Mouse (Mus musculus): Measurements from ENCODE around the gene Mettl23.

Gene Mettl23

DNA sequence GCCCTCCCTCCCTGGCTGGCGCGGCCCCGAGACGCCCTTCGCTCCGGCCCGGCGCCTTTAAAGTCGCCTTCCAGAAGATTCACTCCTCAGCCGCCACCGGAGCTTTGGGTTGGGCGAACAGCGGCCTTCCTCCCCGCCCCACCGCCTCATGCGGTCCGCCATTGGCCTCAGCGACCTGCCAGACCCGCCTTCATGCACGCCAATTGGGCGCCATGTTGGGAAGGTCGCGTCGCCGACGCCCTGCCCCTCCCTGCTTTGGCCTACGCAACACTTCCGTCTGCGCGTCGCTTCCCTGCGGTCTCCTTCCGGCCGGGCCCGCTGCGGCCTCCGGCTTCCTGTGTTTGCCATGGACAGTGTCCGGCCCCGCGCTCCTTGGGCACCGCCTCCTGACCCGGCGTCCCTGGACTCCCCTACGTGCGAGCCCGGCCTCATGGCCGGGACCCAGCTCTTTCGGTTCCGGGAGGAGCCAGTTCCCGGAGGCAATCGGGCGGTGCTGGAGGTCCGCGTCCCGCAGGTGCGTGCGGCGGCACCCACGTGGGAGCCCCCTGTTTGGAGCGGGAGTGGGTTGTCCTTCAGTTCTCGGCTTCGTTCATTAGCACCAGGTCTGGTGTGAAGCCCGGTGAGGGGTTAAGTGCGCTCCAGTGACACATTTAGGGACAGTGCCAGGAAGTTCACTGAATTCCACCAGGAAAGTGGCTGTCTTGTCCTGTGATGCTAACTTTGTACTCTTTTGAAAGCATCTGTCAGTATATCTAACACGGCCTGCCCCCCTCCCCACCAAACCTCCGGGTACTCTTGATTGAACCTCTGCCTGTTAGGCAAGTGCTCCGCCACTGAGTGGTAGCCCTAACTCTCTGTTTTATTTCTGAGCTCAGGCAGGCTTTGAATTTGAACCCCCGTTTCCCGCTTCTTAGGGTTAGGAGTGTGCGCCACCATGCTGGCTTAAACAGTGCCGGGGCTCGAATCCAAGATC is at the start of gene Mettl23, which contains the start of gene Jmjd6:
Mettl23 (plus strand) TSS at position 18 of the 973 bp plus-strand sequence.
Jmjd6 (minus strand) TSS at position 189 of the 973 bp plus-strand sequence.
- peak; percentile 98 for DNase-seq

DNA sequence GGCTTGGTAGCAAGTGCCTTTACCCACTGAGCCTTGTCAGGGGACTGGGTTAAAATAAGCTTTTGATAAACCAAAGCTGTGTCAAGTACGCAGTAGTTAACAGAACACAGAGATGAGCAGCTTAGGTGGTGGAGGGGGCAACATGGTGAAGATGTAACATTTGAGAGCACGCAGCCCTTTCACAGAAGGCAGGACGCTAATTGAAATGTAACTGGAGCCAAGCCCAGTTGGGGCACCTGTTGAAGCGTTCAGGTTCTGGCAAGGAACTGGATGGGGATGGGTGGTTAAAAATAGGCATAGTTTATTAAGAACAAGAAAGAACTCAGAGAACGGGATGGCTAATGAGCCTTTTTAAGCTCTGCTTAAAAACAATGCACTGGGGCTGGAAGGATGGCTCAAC is 43.7 kb upstream of the Mettl23 start:
- no peak for DNase-seq

DNA sequence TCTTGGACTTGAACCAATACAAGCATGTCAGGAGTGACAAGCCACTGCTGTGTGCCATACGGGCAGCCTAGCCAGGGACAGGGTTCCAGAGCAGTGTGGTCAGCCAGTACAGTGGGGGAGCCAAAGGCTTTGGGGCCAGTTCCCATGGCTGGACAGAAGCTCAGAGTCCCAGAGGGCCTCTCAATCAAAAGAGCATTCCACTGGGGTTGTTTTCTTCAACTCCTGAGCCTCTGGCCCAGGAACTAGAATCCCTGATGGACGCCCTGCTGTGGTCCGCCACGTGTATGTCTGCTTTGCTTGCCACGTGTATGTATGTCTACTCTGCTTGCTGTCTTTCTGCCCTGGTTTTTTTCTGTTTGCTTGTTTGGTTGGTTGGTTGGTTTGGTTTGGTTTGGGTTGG is 42.0 kb upstream of the Mettl23 start:
- no peak for DNase-seq

DNA sequence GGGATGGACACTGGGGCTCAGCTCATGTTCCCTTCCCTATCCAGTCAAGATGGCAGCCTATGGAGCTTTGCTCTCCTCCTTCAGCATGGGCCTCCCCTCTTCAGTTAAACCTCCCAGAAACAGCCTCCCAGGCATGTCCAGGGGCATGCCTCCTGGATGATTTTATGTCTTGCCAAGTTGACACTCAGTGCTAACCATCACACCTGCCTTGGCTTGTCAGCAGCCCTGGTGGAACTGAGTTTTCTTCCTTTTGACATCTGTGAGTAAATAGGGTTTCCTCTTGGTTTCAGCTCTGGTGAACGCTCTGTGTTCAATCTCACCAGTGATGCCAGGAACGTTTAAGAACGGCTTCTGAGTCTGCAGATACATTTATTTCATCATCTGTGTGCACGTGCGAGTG is 40.4 kb upstream of the Mettl23 start:
- no peak for DNase-seq

DNA sequence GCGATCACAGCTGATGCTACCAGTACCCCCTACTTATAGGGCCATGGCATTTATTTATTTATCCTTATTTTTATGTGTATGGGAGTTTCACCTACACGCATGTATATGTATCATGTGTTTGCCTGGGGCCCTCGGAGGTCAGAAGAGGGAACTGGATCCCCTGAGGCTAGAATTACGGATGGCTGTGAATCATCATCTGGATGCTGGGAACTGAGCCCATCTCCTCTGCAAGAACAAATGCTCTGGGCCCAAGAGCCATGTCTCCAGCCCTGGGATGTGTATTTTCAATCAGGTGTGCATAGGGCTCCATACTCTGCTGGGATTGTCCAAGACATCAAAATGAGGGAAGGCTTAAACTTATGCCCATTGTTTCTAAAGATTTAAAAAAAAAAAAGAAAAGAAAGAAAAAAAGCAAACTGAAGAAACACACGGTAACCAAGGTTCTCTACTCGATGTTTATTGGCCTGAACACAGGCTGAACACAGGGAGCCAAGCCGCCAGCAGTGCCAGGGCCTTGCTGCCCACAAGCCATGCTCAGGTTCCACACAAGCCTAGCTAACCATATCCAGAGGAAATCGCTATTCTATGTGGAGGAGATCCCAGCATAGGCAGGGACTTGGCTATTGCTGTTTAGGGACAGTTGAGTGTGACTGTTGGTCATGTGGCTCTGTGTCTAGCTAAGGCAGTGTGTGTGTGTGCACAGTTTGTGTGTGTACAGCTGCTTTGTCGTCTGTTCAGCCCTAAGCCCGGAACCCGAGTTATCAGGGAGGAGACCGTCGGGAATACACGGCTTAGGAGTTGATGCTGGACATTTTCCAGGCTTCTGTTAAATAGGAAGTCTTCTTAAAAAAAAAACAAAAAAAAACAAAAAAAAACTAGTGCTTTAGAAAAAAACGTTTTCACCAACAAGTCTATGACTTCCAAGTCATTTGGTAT is 36.7 kb upstream of the Mettl23 start:
- no peak for DNase-seq

DNA sequence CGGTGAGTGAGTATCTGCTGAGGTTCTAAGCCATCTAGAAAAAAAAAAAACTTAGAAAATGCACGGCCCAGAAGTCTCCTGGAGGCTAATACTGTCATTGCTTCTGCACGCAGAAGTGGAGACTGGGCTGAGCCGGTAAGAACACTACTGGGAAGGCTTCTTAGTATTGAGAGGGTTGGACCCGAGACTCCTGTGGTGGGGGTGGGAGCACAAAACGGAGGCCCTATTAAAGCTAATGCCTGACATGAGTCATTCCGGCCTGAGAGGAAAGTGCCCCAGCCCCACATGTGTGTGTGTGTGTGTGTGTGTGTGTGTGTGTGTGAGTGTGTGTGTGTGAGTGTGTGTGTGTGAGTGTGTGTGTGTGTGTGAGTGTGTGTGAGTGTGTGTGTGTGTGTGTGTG is 36.0 kb upstream of the Mettl23 start:
- no peak for DNase-seq

DNA sequence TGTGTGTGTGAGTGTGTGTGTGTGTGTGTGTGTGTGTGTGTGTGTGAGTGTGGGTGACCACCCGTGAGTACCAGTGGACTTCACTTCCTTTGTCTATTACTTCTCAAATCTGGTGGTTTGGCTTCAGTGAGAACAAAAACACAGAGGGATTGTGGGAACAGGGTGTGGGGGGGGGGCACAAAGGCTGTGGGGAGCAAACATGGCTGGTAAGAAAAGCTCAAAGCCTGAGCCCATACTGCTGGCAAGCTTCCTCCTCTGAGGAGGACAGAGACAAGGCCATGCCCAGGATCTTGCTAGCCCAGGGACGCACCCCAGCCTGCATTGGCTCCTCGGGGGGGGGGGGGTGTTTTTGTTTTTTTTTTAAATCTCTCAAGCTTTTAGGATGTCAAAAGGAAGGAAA is 35.6 kb upstream of the Mettl23 start:
- DNase-seq = no peak

DNA sequence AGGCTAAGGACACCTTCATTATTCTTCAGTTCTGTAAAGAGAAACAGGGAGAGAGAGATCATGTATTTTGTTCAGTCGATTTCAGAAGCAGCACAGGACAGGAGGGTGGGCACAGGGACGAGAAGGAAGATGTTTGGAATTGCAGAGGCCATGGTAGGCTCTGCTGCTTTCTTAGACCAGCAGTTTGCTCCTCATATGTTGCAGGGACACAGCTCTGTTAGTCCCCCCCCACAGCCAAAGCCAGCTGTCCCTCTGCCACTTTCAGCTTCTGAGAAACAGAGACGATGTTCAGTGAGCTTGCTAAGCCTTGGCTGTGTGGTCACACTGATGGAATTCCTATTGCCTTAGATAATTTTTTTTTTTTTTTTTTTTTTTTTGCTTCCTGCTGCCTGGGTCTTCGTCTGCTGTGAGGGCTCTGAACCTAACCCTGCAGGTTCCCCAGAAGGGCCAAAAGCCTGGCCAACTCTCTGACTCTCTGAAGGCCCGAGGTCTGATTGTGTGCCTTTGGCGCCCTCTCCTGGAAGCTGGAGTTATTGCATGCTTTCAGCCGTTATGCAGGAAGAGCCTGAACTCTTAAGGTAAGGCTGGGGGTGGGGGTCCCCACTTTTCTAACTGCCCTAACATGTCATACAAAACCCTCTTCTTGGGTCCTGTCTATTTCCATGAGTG is 35.0 kb upstream of the Mettl23 start:
- peak; percentile 92 for DNase-seq

DNA sequence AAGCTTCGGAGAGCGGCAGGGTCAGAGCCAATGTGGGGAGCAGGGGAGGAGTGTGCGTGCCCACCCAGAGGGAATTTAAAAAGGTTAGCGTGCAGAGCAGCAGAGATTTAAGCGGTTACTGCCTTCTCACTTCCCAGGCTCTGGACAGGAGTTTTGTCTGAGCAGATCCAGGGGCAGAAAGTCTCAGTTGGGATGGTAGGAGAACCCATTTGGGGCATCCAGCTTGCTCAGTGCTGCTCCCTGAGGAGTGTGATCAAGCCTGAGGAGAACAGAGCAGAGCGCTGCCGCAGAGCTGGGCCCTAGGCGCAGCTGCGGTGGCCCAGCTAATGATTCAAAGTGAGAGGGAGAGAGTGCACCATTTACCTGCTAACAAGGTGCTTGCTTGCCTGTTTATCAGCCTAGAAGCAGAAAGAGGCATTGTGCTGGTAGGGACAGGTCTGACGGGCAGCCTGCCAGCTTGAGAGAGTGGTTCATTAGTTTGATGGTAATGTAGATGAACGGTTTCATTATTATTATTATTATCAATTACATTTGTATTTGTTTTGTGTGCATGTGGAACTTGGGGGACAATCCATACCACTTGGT is 34.2 kb upstream of the Mettl23 start:
- DNase-seq = no peak

DNA sequence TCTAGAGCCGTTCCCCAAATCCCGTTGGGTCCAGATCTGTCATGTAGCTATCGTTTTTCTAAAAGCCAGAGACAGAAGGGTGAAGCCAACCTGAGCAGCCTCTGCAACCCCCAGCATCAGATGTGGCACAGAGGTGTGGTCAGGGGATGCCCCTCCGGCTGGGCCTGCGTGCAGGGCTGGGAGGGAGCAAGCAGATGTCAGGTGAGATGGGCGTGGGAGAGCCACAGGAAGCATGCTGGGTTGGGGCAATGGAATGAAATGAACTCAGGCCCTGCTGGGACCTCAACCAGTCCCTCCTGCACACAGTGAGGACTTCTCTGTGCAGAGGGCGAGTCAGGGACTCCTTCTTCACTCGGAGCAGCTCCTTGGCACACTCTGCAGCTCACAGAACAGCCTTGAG is 33.6 kb upstream of the Mettl23 start:
- no peak for DNase-seq

DNA sequence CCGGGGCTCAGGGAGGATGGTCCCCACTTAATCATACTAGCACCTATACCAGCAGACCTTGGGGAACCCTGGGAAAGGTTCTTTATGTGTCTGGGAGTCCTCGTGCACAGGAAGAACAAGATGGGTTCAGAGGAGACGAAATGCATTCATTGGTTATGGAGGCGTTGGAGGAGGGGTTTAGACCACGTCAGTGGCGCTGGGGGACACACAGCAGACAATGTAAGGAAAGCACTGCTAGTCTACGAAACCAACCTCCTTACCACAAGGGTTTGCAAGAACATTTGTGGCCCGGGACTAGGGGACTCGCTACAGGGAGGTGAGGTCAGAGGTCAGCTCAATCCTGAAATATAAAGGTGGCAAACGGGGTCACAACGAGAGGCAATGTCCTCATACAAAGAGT is 32.5 kb upstream of the Mettl23 start:
- DNase-seq = no peak

DNA sequence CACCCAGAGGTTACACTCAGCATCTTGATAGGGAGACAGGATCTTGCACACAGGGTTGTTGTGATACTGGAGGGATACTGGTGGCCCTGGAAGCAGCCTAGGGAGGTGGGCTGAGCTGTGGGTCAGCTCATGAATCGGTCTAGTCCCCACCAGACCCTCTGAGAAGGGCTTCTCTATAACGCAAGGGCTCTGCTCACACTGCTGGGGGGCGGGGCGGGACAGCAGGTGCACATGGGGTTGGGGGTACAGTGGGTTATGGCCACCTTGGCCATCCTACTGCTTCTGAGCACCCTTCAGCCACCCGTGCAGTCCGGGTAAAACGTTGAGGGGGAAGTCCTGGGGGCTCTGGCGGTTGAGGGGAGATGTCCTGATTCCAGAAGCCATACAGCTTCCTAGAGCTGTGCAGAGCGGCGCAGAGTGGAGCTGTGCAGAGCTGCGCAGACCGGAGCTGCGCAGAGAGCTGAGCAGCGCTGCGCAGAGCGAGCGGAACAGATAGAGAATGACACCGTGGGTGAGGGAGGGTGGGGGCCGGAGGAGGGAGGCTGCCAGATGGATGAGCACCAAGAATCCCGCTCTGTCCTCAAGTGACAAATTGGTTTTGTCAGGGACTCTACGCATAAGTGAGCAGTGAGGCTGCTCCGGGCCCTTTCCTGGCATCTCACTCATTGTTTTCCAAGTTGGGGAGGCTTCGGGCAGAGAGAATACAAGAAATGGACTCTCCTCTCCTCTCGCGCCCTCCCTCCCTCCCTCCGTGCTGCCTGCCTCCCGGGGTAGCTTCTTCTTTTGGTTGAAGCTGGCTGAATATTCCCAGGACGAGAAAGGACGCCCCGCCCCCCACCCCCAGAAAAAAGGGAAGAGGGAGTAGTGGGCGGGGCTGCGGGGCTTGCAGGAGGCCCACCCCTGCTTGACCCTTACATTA is 31.8 kb upstream of the Mettl23 start:
- DNase-seq = peak; percentile 91

DNA sequence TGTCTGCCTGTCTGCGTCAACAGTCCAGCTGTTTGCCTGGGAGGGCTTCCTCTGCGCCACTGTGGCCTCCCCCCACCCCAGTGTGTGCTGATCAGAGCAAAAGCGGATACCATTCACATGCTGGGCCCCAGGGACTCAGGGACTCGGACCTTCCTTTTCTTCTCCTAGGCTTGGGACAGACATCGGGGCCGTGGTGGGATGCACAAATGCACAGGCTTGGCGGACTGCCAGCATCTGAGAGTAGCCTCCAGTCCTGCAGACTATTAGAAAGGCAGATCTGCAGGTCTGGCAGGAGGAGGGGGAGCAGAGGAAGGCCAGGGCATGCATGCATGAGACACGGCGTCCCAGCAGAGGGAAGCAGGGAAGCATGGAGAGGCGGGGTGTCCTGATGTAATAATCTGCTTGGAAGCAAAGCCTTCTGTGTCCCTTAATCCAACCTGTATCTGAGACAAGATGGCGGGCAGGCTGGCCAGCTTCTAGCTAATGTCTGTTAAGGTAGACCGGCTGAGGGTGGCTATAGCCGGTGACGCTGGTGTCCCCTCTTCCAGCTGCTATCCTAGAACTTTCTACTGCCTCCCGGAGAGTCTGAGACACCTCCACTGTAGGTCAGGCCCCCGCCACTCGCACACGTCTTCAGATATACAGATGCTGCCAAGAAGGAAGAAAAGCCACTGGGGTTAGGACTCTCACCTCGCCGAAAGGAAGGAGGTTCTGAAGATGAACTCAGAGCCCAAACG is 30.1 kb upstream of the Mettl23 start:
- peak; percentile 72 for DNase-seq

DNA sequence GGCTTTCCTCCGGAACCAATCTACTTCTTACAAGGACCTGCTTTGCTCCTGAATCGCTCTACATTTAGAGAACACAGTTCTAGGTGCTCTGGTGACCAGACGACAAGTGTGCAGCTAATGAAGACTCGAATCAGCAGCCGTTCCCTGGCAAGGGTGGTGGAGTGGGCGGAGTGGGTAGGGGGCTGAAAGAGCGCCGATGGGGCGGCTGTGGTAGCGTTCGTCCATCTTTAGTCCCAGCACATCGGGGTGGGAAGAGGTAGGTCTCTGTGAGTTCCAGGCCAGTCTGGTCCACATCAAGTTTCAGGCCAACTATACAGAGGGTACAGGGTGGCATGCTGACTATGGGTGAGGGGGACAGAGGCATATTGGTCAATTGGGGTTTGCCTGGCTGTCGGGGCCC is 29.5 kb upstream of the Mettl23 start:
- DNase-seq = peak; percentile 17

DNA sequence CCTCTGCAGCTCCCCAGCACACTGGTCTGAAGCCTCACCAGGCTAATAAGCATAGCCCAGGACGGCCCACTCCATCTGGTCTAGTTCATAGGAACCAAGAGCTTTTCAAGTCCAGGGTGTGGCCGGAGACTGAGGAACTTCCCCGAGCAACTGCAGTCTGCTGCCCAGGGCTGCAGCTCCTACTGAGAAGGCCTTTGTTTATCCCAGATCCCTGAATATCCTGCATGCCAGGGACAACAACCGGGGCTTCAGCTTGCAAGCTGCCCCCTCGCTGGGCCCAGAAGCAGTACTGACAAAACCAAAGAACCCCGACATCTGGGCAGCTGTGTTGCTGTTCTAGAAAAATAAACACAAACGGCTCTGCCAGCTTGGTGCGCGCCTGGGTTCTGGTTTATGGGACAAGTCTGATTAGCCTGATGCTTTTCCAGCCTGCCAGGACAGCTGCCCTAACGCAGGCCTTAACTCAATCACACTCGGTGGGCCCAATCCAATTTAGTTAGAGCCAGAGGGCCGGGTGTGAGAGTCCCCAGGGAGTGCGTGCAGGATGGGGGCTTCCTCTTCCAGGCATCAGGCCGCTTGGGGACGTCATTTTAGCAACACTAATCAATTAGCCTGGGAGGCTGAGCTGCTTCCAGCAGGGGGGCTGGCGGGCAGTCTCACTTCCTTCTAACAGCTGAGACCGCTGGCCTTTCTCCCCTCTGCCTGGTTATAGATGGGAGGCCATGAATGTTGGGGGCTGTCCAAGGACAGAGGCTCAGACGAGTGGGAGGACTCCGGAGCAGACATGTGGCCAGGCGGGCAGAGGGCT is 28.8 kb upstream of the Mettl23 start:
- peak; percentile 94 for DNase-seq

DNA sequence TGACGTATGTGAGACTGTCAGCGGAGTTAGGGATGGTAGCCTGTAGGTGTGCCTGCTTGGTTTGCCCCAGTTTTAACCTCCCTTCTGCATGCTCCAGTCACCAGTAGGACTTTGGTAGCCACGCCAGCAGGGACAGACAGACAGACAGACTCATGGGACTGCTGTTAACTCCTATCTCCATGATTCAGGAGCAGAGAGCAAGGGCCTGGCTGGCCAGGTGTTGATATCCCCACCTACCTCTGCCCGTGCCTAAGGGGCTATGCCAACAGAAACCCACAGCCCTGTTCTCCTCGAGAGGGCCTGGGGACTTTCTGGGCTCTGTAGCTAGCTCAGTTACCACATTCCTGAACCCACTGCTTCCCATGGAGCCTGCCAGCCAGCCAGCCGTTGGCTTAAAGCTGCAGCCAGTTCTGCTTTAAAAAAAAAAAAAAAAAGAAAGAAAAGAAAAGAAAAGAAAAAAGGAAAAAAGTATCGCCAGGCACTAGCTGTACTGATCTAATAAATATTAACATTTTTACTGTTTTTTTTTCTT is 28.1 kb upstream of the Mettl23 start:
- peak; percentile 62 for DNase-seq

DNA sequence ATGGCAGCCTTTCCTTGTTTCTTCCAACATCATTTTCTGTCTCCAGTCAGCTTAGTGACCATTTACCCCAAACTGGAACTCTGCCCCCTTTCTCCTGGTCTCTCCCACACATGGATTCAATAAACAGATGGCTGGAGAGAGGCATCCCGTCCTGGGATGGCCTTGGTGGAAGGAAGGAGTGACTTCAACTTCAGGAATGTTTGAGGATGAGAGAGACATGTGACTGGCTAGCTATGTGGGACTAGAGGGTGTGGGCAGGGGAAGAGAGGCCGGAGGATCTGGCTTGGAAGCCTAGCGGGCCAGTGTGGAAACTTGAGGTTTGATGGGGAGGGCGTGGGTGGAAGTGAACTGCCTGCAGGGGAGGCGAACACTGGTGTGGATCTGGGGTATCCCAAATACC is 26.3 kb upstream of the Mettl23 start:
- peak; percentile 82 for DNase-seq

DNA sequence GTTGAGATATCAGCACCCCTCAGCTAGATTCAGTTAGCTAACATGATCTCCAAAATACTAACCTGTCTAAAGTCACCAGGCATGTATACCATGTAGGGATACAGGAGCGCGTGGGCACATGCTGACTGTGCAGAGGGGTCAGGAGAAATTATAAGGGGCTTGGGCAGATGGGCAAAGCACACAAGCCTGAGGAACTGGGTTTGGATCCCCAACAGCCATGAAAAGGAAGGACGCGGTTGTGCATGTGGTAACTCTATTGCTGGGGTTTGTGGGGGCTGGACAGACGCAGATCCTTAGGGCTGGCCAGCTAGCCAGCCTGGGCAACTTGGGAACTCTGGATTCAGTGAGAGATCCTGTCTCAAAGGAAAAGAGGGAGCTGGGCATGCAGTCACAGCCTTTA is 25.5 kb upstream of the Mettl23 start:
- DNase-seq = no peak

DNA sequence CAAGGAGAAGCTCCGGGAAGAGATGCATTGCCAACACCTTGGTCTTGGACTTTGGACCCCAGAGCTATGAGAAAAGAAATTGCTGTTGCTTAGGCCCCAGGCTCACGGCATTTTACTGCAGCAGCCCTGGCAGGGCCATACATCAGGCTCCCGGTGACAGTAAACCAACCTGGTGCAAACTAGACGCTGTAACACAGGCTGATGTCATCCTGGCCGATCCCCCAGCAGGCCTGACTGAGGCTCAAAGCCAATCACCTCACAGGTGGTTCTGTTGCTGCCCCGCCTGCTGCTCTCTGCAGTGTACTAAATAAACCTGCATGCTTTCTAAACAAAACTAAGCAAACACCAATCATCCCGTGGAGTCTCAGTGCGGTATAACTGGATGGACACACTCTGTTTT is 24.4 kb upstream of the Mettl23 start:
- no peak for DNase-seq
